Mouse (Mus musculus): ENCODE measurements at regions not wholly inside any gene's neighbourhood (a gene's known extent, or its start where the extent isn't known, plus 50 kb on each side); places are given as distances from the start of the nearest gene placed in this dataset.

GRCm38 (mm10) chr15:62161061-62161460, 1238.2 kb upstream of the A1bg start:
- in situ Hi-C loops (cut with MboI; ENCODE audit: low pct_unique_long_range_greater_than_20kb) = no loop called here
- DNase-seq (ENCODE audit: low read depth, low spot score) (no peak), ATAC-seq (peak; percentile 85)
- ChIA-PET CTCF (no interaction called here), POLR2A (interaction anchor here (1.3 kb wide), 1 partner anchor 39 kb away, joined by 3 read pairs; no protein-coding TSS in a partner anchor)
- no peak for TF ChIP-seq CTCF (IDR thresholded peaks at IDR 0.05)
- H3K27me3 ChIP-seq = no peaks in the 10 kb centered on the region

GRCm38 (mm10) chr15:62158875-62159675, 1236.3 kb upstream of the A1bg start:
- CTCF ChIA-PET = no interaction called here
- no peak for TF ChIP-seq CTCF (IDR thresholded peaks at IDR 0.05)
- ATAC-seq = no peak
- in situ Hi-C loops (cut with MboI; ENCODE audit: low pct_unique_long_range_greater_than_20kb) = no loop called here
- no peak for DNase-seq (ENCODE audit: low read depth, low spot score)
- POLR2A ChIA-PET = no interaction called here
- no peaks in the 10 kb centered on the region for H3K27me3 ChIP-seq

DNA sequence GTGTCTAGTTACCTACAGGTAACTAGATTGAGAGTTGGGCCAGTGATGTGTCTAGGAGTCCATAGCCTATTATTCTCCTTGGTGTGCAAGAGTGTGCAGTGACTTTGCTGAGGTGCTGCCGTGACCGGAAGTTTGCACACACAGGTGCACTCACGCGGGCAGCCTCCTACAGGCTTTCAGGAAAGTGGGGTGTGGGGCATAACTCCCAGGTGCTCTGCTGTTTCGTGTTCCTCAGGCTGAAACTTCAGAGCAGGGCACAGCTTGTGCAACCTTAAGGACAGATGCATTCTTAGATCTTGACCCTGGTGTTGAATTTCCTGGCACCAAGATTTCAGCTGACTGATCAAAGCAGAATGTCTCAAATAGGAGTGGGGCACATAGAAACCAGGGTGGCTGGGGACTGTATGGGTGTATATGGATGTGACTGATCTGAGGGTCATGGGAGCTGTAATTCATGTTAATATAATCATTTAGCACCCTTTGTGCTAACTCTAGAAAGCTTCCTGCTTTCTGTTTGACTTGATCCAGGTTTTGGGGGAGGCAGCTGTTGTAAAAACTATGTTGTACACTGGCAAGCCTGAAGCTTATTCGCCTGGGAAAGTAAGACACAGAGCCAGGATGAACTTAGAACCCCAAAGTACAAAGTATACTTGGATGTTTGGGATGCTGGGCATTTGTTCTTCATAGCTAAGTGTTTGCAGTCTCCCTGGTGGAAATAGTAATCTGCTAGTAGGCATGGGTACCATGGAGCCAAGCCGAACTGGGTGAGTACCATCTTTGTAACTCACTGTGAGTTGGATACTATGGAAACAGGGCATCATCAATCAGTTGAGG, 1234.6 kb upstream of the A1bg start:
- in situ Hi-C loops (cut with MboI; ENCODE audit: low pct_unique_long_range_greater_than_20kb) = no loop called here
- no peak for ATAC-seq
- CTCF ChIA-PET = no interaction called here

GRCm38 (mm10) chr15:62153222-62153621, 1230.4 kb upstream of the A1bg start:
- ChIA-PET CTCF (no interaction called here), POLR2A (no interaction called here)
- in situ Hi-C loops (cut with MboI; ENCODE audit: low pct_unique_long_range_greater_than_20kb) = no loop called here
- ATAC-seq (no peak), DNase-seq (ENCODE audit: low read depth, low spot score) (no peak)
- no peak for TF ChIP-seq CTCF (IDR thresholded peaks at IDR 0.05)
- H3K27me3 ChIP-seq = no peaks in the 10 kb centered on the region

More for the DNA sequence above, 1234.6 kb upstream of the A1bg start:
- no peak for TF ChIP-seq CTCF (IDR thresholded peaks at IDR 0.05)
- no peak for DNase-seq (ENCODE audit: low read depth, low spot score)
- no peaks in the 10 kb centered on the region for H3K27me3 ChIP-seq
- POLR2A ChIA-PET = interaction anchor here (1.2 kb wide), 1 partner anchor 24 kb away, joined by 3 read pairs; no protein-coding TSS in a partner anchor

DNA sequence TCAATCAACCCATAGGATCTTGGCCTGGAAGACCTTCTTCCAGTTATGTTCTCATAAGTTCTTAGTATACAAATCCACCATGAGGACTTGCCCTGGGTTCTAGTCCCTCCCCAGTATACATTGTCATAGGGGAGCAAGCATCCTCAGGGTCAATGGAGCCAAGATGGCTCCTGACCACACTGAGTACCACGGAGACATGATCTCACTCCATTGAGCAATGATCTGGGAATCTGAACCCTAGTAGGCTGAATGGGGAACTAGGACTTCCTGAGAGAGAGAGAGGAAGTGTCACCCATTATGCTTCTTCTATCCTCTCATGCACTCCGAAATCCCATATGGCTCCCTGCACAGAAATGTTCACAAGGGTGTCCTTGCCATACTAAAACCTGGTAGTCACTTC, 1229.3 kb upstream of the A1bg start:
- DNase-seq (ENCODE audit: low read depth, low spot score) (no peak), ATAC-seq (no peak)
- ChIA-PET POLR2A (no interaction called here), CTCF (interaction anchor here (0.9 kb wide), 1 partner anchor 24 kb away, joined by 3 read pairs; no protein-coding TSS in a partner anchor)
- TF ChIP-seq CTCF (IDR thresholded peaks at IDR 0.05) = no peak
- no peaks in the 10 kb centered on the region for H3K27me3 ChIP-seq
- in situ Hi-C loops (cut with MboI; ENCODE audit: low pct_unique_long_range_greater_than_20kb) = no loop called here

- H3K27me3 ChIP-seq = no peaks in the 10 kb centered on the region
- no peak for TF ChIP-seq CTCF (IDR thresholded peaks at IDR 0.05)
- POLR2A ChIA-PET = no interaction called here
- in situ Hi-C loops (cut with MboI; ENCODE audit: low pct_unique_long_range_greater_than_20kb) = no loop called here
- CTCF ChIA-PET = interaction anchor here (0.9 kb wide), 1 partner anchor 23 kb away, joined by 3 read pairs; no protein-coding TSS in a partner anchor
- ATAC-seq (no peak), DNase-seq (ENCODE audit: low read depth, low spot score) (no peak)
Observed at GRCm38 (mm10) chr15:62151690-62152089, 1228.9 kb upstream of the A1bg start.

DNA sequence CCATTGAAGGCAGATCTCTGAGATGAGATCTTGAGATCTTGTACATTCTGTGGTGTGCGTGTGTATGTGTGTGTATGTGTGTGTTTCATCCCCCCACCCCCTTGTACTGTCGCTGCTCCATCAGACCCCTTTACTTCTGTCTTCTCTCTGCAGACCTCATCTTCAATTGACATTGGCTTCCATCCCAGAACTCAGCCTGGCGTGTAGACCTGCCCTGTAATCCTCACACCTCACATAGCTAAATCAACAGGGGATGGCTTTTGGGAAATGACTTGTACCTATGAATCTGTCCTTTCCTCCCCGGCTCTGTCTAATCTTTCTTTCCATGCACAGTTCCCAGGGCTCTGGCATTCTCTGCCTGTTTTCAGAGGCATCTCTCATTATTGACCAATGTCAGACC, 1227.5 kb upstream of the A1bg start:
- in situ Hi-C loops (cut with MboI; ENCODE audit: low pct_unique_long_range_greater_than_20kb) = no loop called here
- DNase-seq (ENCODE audit: low read depth, low spot score) (no peak), ATAC-seq (peak; percentile 22)
- no peak for TF ChIP-seq CTCF (IDR thresholded peaks at IDR 0.05)
- CTCF ChIA-PET = no interaction called here
- no peaks in the 10 kb centered on the region for H3K27me3 ChIP-seq
- POLR2A ChIA-PET = no interaction called here

DNA sequence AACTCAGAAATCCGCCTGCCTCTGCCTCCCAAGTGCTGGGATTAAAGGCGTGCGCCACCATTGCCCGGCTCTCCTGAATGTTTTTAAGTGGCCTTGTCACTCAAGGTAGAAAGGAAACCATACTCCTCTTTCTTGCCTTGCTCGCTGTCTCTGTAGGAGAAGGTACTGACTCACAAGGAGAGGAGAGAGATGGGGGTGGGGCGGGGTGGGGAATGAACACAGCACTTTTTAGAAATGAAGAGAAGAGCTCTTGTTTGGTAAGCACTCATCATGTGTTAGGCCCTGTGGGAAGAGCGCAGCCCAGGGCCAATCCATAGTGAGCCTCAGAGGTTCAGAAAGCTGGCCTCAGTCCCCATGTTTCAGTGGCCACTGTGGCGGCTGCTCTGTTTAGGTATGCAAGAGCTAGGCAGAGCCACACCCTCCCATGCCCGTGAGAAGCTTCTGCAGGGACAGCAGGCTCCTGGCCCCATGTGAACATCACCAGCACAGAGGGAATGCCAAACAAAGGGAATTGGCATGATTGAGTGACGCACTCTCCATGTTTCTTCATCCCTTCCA, 1225.9 kb upstream of the A1bg start:
- ChIA-PET CTCF (no interaction called here), POLR2A (no interaction called here)
- ATAC-seq = no peak

DNA sequence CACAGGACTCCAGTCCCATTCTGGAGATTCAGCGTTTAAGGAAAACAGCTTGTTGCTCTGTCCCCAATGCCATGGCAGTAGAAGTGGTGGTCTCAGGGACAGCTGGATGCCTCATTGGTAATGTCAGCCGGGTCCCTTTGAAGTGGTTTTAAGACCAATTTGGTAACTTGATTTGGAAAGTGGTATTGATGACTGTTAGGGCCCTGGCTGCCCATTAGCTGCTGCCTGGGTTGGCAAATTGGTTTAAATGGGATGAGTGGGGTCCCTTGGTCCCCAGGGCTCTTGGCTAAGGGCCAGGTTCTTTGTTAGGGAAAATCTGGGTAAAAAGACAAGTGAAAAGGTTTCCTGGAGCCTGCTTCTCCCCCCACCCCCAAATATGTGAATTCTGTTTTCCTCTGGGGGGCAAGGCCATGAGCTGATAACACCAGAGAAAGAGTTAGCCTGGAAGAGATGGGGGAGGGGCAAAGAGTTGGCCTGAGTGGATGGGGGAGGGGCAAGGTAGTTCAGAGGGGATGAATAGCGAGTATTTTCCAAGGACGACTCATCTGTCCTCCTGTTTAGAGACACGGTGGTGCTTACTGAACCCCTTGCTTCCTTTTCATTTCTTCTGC, 1224.6 kb upstream of the A1bg start:
- TF ChIP-seq CTCF (IDR thresholded peaks at IDR 0.05) = no peak
- in situ Hi-C loops (cut with MboI; ENCODE audit: low pct_unique_long_range_greater_than_20kb) = no loop called here
- no peaks in the 10 kb centered on the region for H3K27me3 ChIP-seq
- CTCF ChIA-PET = no interaction called here
- ATAC-seq (no peak), DNase-seq (ENCODE audit: low read depth, low spot score) (no peak)
- POLR2A ChIA-PET = no interaction called here

More for the DNA sequence above, 1225.9 kb upstream of the A1bg start:
- in situ Hi-C loops (cut with MboI; ENCODE audit: low pct_unique_long_range_greater_than_20kb) = no loop called here
- TF ChIP-seq CTCF (IDR thresholded peaks at IDR 0.05) = no peak
- H3K27me3 ChIP-seq = no peaks in the 10 kb centered on the region
- no peak for DNase-seq (ENCODE audit: low read depth, low spot score)

GRCm38 (mm10) chr15:62145643-62146285, 1223.0 kb upstream of the A1bg start:
- no peaks in the 10 kb centered on the region for H3K27me3 ChIP-seq
- CTCF ChIA-PET = no interaction called here
- POLR2A ChIA-PET = no interaction called here
- in situ Hi-C loops (cut with MboI; ENCODE audit: low pct_unique_long_range_greater_than_20kb) = no loop called here
- ATAC-seq (no peak), DNase-seq (ENCODE audit: low read depth, low spot score) (no peak)
- TF ChIP-seq CTCF (IDR thresholded peaks at IDR 0.05) = no peak

All from Patski (cell line).